Mouse (Mus musculus) C2C12 (cell line): Measurements from ENCODE around the gene Serinc3.

Experiments
- CTCF ChIP-seq: IDR thresholded peaks from one replicate; pipeline ENCODE4 v1.5.1; 2011; ENCODE audit not compliant: control insufficient read depth, insufficient read depth, insufficient read length
- USF1 ChIP-seq: IDR thresholded peaks from one replicate; pipeline ENCODE4 v1.6.1; 2011; ENCODE audit warnings: low read depth, mild to moderate bottlenecking, control low read depth, moderate library complexity

GRCm38 (mm10) chr2:163642685-163643575 is 2.0 kb downstream of the Serinc3 start:
- TF ChIP-seq CTCF (no peak), USF1 (no peak)
